Mouse (Mus musculus) monocyte, adult 2 months (primary cell): ENCODE measurements around the gene Ptp4a2.
"Not testable (repeated sequence)": the region's sequence is repeated elsewhere in the genome, so short reads cannot be mapped to it uniquely, and the experiment has no call there.

Experiments used
- DNase-seq, 2 experiments: peaks; one replicate each; pipeline ENCODE4 v3.0.0; 2022; ENCODE audit warnings: low spot score in 2 of 2, low read depth in 1 of 2

Ptp4a2 gene

GRCm38 (mm10) chr4:129810798-129811604 lies at the start of gene Ptp4a2:
Gene Ptp4a2 (plus strand): TSS chr4:129811219.
- peak in 1 of 2 experiments; percentile 68 for DNase-seq

- DNase-seq, result peak in 1 of 2 experiments; percentile 23
Measured at GRCm38 (mm10) chr4:129761606-129762005, 49.4 kb upstream of the Ptp4a2 start.

- DNase-seq, result not testable (repeated sequence)
Measured at GRCm38 (mm10) chr4:129762496-129762895, 48.5 kb upstream of the Ptp4a2 start.

- DNase-seq, result no peak
Measured at GRCm38 (mm10) chr4:129765351-129765750, 45.7 kb upstream of the Ptp4a2 start.

- no peak for DNase-seq
Measured at GRCm38 (mm10) chr4:129767782-129768181, 43.2 kb upstream of the Ptp4a2 start.

GRCm38 (mm10) chr4:129768742-129769141 lies 42.3 kb upstream of the Ptp4a2 start:
- not testable (repeated sequence) for DNase-seq

GRCm38 (mm10) chr4:129770600-129770999 lies 40.4 kb upstream of the Ptp4a2 start:
- DNase-seq, result no peak

- no peak for DNase-seq
Measured at GRCm38 (mm10) chr4:129771314-129771671, 39.7 kb upstream of the Ptp4a2 start.

- DNase-seq, result no peak
Measured at GRCm38 (mm10) chr4:129771672-129772521, 39.1 kb upstream of the Ptp4a2 start.

GRCm38 (mm10) chr4:129781881-129782675 lies 28.9 kb upstream of the Ptp4a2 start:
- peak in 1 of 2 experiments; percentile 59 for DNase-seq

- no peak for DNase-seq
Measured at GRCm38 (mm10) chr4:129782857-129783331, 28.1 kb upstream of the Ptp4a2 start.

- no peak for DNase-seq
Measured at GRCm38 (mm10) chr4:129783506-129783905, 27.5 kb upstream of the Ptp4a2 start.

GRCm38 (mm10) chr4:129785178-129785577 lies 25.8 kb upstream of the Ptp4a2 start:
- DNase-seq, result peak; percentile 42 to 64

- DNase-seq, result peak; percentile 66 to 71
Measured at GRCm38 (mm10) chr4:129788693-129789092, 22.3 kb upstream of the Ptp4a2 start.

GRCm38 (mm10) chr4:129789635-129790034 lies 21.4 kb upstream of the Ptp4a2 start:
- no peak for DNase-seq

- no peak for DNase-seq
Measured at GRCm38 (mm10) chr4:129790475-129790874, 20.5 kb upstream of the Ptp4a2 start.

- no peak for DNase-seq
Measured at GRCm38 (mm10) chr4:129791399-129791798, 19.6 kb upstream of the Ptp4a2 start.

- DNase-seq, result no peak
Measured at GRCm38 (mm10) chr4:129792666-129793202, 18.3 kb upstream of the Ptp4a2 start.

GRCm38 (mm10) chr4:129793713-129794329 lies 17.2 kb upstream of the Ptp4a2 start:
- DNase-seq, result peak in 1 of 2 experiments; percentile 38

GRCm38 (mm10) chr4:129795151-129795860 lies 15.7 kb upstream of the Ptp4a2 start:
- no peak for DNase-seq
